Mouse (Mus musculus) CH12.LX (cell line): ENCODE data around the gene Ptpn20. TPM values are rescaled to one million over a fixed set of nuclear protein-coding genes. Genes with fewer than 3 reads are reported as not detected.

Experiments used
- DNase-seq: peaks from one replicate; pipeline ENCODE4 v3.0.0-alpha.2; 2013; ENCODE audit errors: extremely low read depth
- H3K27ac ChIP-seq: 2 replicates; pipeline ENCODE4 v1.5.1; 2012; ENCODE audit warnings: low read depth, mild to moderate bottlenecking, control low read depth, moderate library complexity; ENCODE audit not compliant: insufficient read depth
- H3K27me3 ChIP-seq: replicated peaks from 2 replicates; pipeline ENCODE3; 2012; ENCODE audit warnings: inconsistent platforms
- H3K36me3 ChIP-seq, 2 experiments: replicated peaks in 1 of 2; 2 replicates each; pipeline versions ENCODE3 to v1.6.1; 2012; ENCODE audit warnings: inconsistent platforms in 1 of 2, low read length in 1 of 2, mild to moderate bottlenecking in 1 of 2, mixed read lengths in 1 of 2, moderate library complexity in 1 of 2; ENCODE audit not compliant: control insufficient read depth in 1 of 2, insufficient read depth in 1 of 2
- H3K4me1 ChIP-seq, 2 experiments: 2 replicates each; pipeline ENCODE4 v1.6.1; 2012; ENCODE audit warnings: inconsistent platforms in 1 of 2, moderate library complexity in 1 of 2; ENCODE audit not compliant: insufficient read depth in 2 of 2, control insufficient read depth in 1 of 2
- H3K4me2 ChIP-seq: 2 replicates; pipeline ENCODE4 v1.6.1; 2012; ENCODE audit warnings: low read depth, mild to moderate bottlenecking, control low read depth; ENCODE audit not compliant: poor library complexity, insufficient read depth, severe bottlenecking
- H3K4me3 ChIP-seq, 3 experiments: fragments of 150-350 bp in 1 of 3; sonication (generic) in 1 of 3; replicated peaks in 1 of 3; 2 replicates each; pipeline versions ENCODE3 to v1.5.1; 2011 to 2012; ENCODE audit warnings: low read depth in 2 of 3, low read length in 2 of 3, mild to moderate bottlenecking in 2 of 3, moderate library complexity in 2 of 3, control low read depth in 1 of 3, improper control_type of control experiment in 1 of 3, inconsistent platforms in 1 of 3, mixed read lengths in 1 of 3; ENCODE audit not compliant: poor library complexity in 1 of 3
- H3K79me2 ChIP-seq: replicated peaks from 2 replicates; pipeline ENCODE4 v1.6.1; 2012; ENCODE audit warnings: mild to moderate bottlenecking, moderate library complexity; ENCODE audit not compliant: control insufficient read depth, poor library complexity, insufficient read depth, severe bottlenecking; ENCODE audit errors: extremely low read depth
- H3K9ac ChIP-seq: 2 replicates; pipeline ENCODE4 v1.6.1; 2012; ENCODE audit warnings: low read depth, mild to moderate bottlenecking, control low read depth, moderate library complexity; ENCODE audit not compliant: insufficient read depth
- H3K9me3 ChIP-seq: replicated peaks from 2 replicates; pipeline ENCODE3; 2012; ENCODE audit warnings: low read length, inconsistent platforms, mixed read lengths
- CHD1 ChIP-seq: IDR thresholded peaks from 2 replicates; pipeline ENCODE4 v1.6.1; 2012; ENCODE audit warnings: low read depth, low read length, improper control_type of control experiment, inconsistent platforms
- CHD2 ChIP-seq: IDR thresholded peaks from 2 replicates; pipeline ENCODE4 v1.6.1; 2011; ENCODE audit warnings: low read length, improper control_type of control experiment
- CTCF ChIP-seq, 2 experiments: IDR thresholded peaks in 1 of 2; conservative IDR thresholded peaks in 1 of 2; 2 replicates each; pipeline ENCODE4 v1.5.1; 2011 to 2012; ENCODE audit warnings: low read depth in 2 of 2, low read length in 2 of 2, improper control_type of control experiment in 1 of 2, inconsistent platforms in 1 of 2, mild to moderate bottlenecking in 1 of 2, moderate library complexity in 1 of 2
- EP300 ChIP-seq: IDR thresholded peaks from 2 replicates; pipeline ENCODE4 v1.6.1; 2011; ENCODE audit warnings: low read length, improper control_type of control experiment
- HCFC1 ChIP-seq: IDR thresholded peaks from 2 replicates; pipeline ENCODE4 v1.6.1; 2012; ENCODE audit warnings: low read depth, mild to moderate bottlenecking, inconsistent platforms, low read length, improper control_type of control experiment
- IRF4 ChIP-seq: IDR thresholded peaks from 2 replicates; pipeline ENCODE4 v1.6.1; 2014; ENCODE audit warnings: low read depth, mild to moderate bottlenecking, inconsistent platforms, low read length, improper control_type of control experiment
- MAFK ChIP-seq: IDR thresholded peaks from 2 replicates; pipeline ENCODE4 v1.6.1; 2011; ENCODE audit warnings: low read length, improper control_type of control experiment; ENCODE audit not compliant: insufficient replicate concordance
- MAX ChIP-seq: IDR thresholded peaks from 2 replicates; pipeline ENCODE4 v1.6.1; 2011; ENCODE audit warnings: low read length, improper control_type of control experiment
- MAZ ChIP-seq: IDR thresholded peaks from 2 replicates; pipeline ENCODE4 v1.6.1; 2012; ENCODE audit warnings: low read depth, mild to moderate bottlenecking, inconsistent platforms, low read length, improper control_type of control experiment, moderate library complexity
- MXI1 ChIP-seq: IDR thresholded peaks from 2 replicates; pipeline ENCODE4 v1.6.1; 2011; ENCODE audit warnings: mild to moderate bottlenecking, low read depth, low read length, improper control_type of control experiment
- NRF1 ChIP-seq: IDR thresholded peaks from 2 replicates; pipeline ENCODE4 v1.6.1; 2014; ENCODE audit warnings: low read depth, mild to moderate bottlenecking, inconsistent platforms, low read length, improper control_type of control experiment, moderate library complexity
- PAX5 ChIP-seq: IDR thresholded peaks from 2 replicates; pipeline ENCODE4 v1.6.1; 2012; ENCODE audit warnings: low read length, inconsistent platforms, mixed read lengths
- POLR2A ChIP-seq: IDR thresholded peaks from 2 replicates; pipeline ENCODE4 v1.6.1; 2011; ENCODE audit warnings: low read depth, mild to moderate bottlenecking, improper control_type of control experiment, low read length
- RCOR1 ChIP-seq: conservative IDR thresholded peaks from 2 replicates; pipeline ENCODE4 v1.6.1; 2012; ENCODE audit warnings: low read depth, mild to moderate bottlenecking, inconsistent platforms, low read length, improper control_type of control experiment
- SMC3 ChIP-seq: IDR thresholded peaks from 2 replicates; pipeline ENCODE4 v1.6.1; 2011; ENCODE audit warnings: low read depth, low read length, improper control_type of control experiment
- USF1 ChIP-seq: IDR thresholded peaks from 2 replicates; pipeline ENCODE4 v1.6.1; 2014; ENCODE audit warnings: low read depth, mild to moderate bottlenecking, inconsistent platforms, low read length, improper control_type of control experiment
- USF2 ChIP-seq: conservative IDR thresholded peaks from 2 replicates; pipeline ENCODE4 v1.6.1; 2011; ENCODE audit warnings: low read depth, low read length, improper control_type of control experiment
- ZMIZ1 ChIP-seq: IDR thresholded peaks from 2 replicates; pipeline ENCODE4 v1.6.1; 2012; ENCODE audit warnings: low read depth, mild to moderate bottlenecking, inconsistent platforms, low read length, improper control_type of control experiment
- dilution Hi-C: fragments of 300-500 bp; cut with MboI; formaldehyde crosslinking; loops from 2 replicates; pipeline ENCODE4 v1.14.3; 2020; ENCODE audit warnings: low sequenced_read_pairs; ENCODE audit not compliant: extremely low pct_unique_long_range_greater_than_20kb, extremely low pct_ligation_motif_present
- in situ Hi-C: fragments of 300-500 bp; cut with MboI; formaldehyde crosslinking; loops from 3 replicates; pipeline ENCODE4 v1.14.3; 2019; ENCODE audit warnings: low sequenced_read_pairs, low pct_ligation_motif_present, low pct_unique_long_range_greater_than_20kb, mixed read lengths
- polyA plus RNA-seq: library from polyadenylated mRNA; unstranded; fragments of >175 nt; gene quantifications from 2 replicates; pipeline ENCODE4 v1.2.1, GENCODE M21; 2012; ENCODE audit warnings: low read depth; ENCODE audit not compliant: insufficient read length
- total RNA-seq, 2 experiments: library from RNA; depleted of rRNA; stranded (reverse); fragments of 300-350 nt in 1 of 2; fragments of >200 nt in 1 of 2; gene quantifications; 2 replicates each; pipeline ENCODE4 v1.2.3; 2012 to 2014

Gene Ptpn20
- total and polyA plus RNA-seq, 3 experiments, result 0.10 to 0.11 TPM; not detected in 1

GRCm38 (mm10) chr14:33545565-33546143, 43.4 kb upstream of the Ptpn20 start:
- Histone ChIP-seq H3K4me3 (no peak overlapping the region), H3K27me3 (peaks cover 14% of the 10 kb centered on the region), H3K4me2 (no peak overlapping the region), H3K36me3 (no peaks in the 10 kb centered on the region)
- in situ Hi-C loops, result no loop called here
- no peak for DNase-seq
- TF ChIP-seq MAZ (no peak), EP300 (no peak), POLR2A (no peak), SMC3 (no peak), ZMIZ1 (no peak), PAX5 (no peak), USF1 (no peak), HCFC1 (no peak)
- TF ChIP-seq, all 38 proteins: peak for 0
- H3K9me3 ChIP-seq, result no peaks in the 10 kb centered on the region
- dilution Hi-C loops, result no loop called here
- H3K4me1 ChIP-seq, result no peaks in the 10 kb centered on the region
- H3K27ac ChIP-seq, result no peak overlapping the region
- no peaks in the 10 kb centered on the region for H3K79me2 ChIP-seq
- H3K9ac ChIP-seq, result no peak overlapping the region

GRCm38 (mm10) chr14:33548650-33549049, 40.4 kb upstream of the Ptpn20 start:
- H3K79me2 ChIP-seq, result no peaks in the 10 kb centered on the region
- H3K9ac ChIP-seq, result no peak overlapping the region
- TF ChIP-seq CTCF (conservative IDR thresholded peaks at IDR 0.05 in 1 of 2, IDR thresholded peaks at IDR 0.05 in 1 of 2; ENCODE audit: low read depth in 2 of 2, low read length in 2 of 2) (no peak), MAX (no peak), USF2 (no peak), CHD2 (no peak), USF1 (no peak), MXI1 (no peak), MAFK (no peak), POLR2A (no peak), MAZ (no peak), NRF1 (no peak), IRF4 (no peak), RCOR1 (no peak), CHD1 (no peak), EP300 (no peak)
- H3K9me3 ChIP-seq, result no peaks in the 10 kb centered on the region
- H3K4me1 ChIP-seq, result no peaks in the 10 kb centered on the region
- no peak overlapping the region for H3K4me2 ChIP-seq
- no peak overlapping the region for H3K27ac ChIP-seq
- peaks cover 20% of the 10 kb centered on the region for H3K27me3 ChIP-seq
- dilution Hi-C loops, result no loop called here
- no peak for DNase-seq
- no peaks in the 10 kb centered on the region for H3K36me3 ChIP-seq
- H3K4me3 ChIP-seq, result no peak overlapping the region
- in situ Hi-C loops, result no loop called here
